Mouse (Mus musculus) lung, postnatal 0 days (tissue): Measurements from ENCODE around the gene Wdr5.
A peak's percentile ranks its signal among the peaks of the same experiment; 100 is the strongest.

Experiments
- CTCF ChIP-seq: IDR thresholded peaks from 2 replicates; pipeline ENCODE4 v1.5.1; 2016; ENCODE audit warnings: antibody characterized with exemption, mild to moderate bottlenecking
- EP300 ChIP-seq: IDR thresholded peaks from 2 replicates; pipeline ENCODE4 v1.6.1; 2016; ENCODE audit warnings: antibody characterized with exemption, mild to moderate bottlenecking, control low read depth

DNA sequence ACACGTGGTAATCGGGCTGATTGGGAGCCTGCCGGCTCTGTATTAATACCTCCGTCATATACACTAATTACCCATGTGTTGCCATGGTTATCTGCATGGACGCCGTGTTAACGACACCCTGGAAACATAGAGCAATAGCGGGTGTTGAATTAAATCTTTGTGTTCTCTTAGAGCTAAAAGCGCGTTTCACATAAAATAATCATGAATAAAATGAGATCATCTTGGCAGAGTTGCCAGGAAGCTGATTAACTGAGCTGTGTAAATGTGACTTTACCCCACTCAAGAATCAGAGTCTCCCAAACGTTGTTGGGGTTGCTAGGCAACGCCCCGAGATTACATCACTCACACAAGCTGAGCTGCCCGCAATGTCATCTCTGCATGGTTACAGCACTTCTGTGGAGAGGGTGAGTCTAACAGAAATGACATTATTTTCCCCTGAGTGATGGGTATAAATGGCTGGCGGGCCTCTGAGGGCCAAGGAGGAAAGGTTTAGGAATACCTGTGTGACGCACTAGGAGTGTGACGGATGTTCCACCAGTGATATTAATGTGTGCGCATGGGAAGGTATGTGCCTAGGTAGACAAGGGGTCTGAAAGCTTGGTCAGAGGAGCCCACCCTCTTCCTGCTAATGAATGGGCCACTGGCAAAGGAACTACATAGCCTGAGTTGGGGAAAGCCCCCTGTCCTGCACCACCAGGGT is 58.1 kb downstream of the Wdr5 start:
- TF ChIP-seq CTCF (no peak), EP300 (peak; percentile 60)
